Mouse (Mus musculus): ENCODE data around the gene Fjx1.

Gene Fjx1
- long read RNA-seq, experiment 1: 0 reads
- long read RNA-seq, experiment 2, partial matches to known transcripts: 0 of 2 reads
- long read RNA-seq, experiment 2, other reads (novel, unspliced or antisense): 0 of 2 reads

DNA sequence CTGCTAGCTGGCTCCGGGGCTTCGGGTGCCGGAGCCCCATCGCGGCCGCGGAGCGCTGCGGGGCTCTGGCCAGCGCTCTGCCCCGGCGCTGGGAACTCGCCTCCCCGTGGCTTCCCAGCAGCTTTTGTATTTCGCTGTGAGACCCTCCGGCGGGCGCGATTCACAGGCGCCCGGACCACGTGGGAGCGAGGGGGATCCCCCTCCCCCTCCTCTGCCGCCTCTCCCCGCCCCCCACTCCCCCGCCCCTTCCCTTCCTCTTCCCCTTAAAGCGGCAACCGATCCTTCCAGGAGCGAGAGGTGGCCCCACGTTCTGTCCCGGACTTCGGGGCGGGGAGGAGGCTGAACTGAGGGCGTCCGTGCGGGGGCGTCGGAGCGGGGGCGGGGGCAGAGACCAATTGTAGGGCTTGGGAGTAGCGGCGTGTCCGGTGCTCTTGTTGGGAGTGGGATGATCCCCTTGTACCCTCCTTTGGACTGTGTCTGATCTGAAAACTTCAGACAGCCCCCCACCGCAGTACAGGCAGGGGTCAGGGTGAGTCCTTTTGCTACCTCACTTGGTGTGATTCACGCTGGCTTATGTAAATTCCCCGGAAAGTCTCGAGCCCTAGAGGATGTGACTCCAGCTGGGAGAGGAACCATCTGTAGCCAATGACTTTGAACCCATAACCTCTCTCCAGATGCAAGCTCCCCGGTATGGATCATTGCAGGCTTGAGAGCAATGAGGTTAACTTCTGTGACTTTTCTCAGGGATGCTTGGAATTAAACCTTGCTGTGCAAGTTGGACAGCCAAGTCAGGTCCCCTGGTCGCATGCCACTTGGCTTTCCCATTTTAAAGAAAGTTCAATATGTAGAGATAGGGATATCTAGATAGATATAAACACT lies at the start of gene Fjx1:
TSS of gene Fjx1 (minus strand) at position 829 of the 879 bp plus-strand sequence.
- intact Hi-C loops (cut with DNase I): loop anchor here (2.0 kb wide), 2 partner anchors 361 to 547 kb away; no protein-coding TSS in a partner anchor

DNA sequence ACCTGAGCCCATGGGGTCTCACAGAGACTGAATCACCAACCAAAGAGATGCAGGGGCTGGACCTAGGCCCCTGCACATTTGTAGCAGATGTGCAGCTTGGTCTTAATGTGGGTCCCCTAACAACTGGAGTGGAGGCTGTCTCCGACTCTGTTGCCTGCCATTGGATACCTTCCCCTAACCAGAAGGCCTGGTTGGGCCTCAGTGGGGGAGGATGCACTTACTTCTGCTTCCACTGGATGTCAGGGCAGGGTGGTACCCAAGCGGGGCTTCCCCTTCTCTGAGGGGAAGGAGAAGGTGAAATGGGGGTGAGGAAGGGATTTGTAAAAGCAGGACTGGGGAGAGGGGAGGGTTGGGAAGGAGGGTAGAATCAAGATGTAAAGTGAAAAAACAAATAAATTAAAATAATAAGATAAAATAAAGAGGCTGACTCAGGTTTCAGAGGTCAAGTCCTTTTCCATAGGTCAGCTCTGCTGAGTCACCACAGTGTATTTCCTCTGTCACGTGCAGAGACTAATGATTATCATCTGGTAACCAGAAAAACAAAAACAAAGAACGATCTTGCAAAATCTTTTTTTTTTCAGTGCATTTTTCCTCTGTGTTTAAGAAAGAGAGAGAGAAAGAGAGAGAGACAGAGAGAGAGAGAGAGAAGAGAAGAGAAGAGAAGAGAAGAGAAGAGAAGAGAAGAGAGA lies 47.8 kb upstream of the Fjx1 start:
- intact Hi-C loops (cut with DNase I): no loop called here

DNA sequence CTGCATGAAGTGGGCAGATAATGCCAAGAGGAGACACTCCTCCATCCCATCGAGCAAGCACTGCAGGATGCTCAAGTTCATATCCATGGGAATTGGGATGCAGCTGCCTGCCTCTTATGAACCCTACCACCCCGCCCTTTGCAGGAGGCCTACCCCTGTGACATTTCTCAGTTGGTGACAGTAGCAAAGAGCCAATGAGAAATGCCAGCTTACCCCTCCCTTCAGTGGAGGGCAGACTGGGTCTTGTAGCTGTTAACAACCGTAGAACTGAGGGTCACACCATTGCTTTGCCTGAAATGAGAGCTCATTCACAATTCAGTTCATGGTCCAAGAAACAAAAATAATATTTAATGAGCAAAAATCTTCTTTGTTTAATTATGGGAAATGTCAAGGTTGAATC lies 28.4 kb upstream of the Fjx1 start:
- intact Hi-C loops (cut with DNase I): loop anchor here (5.0 kb wide), 1 partner anchor 242 kb away; no protein-coding TSS in a partner anchor

DNA sequence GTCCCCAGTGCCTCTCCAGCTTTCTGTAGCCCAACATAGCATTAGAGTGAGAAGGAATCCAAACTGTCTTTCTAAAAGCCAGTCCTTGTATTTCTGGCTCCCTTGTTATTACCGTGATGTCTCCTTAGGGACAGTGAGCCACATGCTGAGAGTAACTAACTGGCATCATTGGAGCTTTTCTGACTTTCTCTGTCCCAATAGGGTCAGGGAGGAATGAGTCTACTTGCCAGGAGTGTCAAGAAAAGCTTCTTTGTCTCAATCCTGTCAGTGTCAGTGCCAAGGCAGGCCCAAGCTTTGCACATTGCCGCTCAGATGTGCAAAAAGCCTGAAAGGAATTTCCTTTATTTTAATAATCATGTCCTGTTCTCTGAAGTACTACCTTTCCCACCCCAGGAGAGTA lies 23.8 kb upstream of the Fjx1 start:
- intact Hi-C loops (cut with DNase I): no loop called here

DNA sequence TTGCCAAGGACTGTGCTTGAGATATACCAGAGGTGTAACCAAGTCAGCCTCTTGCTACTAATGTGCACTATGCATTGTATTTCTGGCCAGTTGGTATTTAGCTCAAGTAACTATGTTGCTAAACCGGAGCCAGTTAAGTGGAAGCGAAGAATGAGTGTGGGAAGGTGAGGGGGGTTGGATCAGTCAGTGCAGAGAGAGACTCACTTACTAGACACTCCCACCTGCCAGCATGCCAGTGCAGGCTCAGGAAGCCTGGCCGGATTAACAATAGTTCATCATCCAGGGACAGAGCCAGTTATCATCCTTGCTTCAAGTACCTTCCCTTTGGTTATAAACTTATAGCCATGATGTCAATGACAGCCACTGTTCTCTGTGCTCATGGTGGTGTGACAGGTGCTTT lies 16.3 kb upstream of the Fjx1 start:
- intact Hi-C loops (cut with DNase I): no loop called here

DNA sequence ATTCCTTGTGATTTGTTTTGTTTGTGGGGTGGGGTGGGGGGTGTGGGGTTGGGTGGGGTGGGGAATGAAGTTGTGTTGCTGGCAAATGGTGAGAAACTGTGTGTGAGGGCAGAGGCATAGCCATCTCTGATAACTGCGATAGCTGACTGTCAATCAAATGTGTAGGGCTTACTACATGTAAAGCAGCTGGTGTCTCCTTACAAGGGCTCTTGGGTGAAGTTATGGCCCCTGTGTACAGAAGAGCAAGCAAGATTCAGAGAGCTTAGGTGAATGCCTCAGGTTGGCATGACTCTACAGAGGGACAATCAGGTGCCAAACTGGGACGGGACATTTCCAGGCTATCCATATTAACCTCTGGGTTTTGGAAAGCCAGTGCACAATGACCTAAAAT lies 12.0 kb upstream of the Fjx1 start:
- intact Hi-C loops (cut with DNase I): no loop called here

DNA sequence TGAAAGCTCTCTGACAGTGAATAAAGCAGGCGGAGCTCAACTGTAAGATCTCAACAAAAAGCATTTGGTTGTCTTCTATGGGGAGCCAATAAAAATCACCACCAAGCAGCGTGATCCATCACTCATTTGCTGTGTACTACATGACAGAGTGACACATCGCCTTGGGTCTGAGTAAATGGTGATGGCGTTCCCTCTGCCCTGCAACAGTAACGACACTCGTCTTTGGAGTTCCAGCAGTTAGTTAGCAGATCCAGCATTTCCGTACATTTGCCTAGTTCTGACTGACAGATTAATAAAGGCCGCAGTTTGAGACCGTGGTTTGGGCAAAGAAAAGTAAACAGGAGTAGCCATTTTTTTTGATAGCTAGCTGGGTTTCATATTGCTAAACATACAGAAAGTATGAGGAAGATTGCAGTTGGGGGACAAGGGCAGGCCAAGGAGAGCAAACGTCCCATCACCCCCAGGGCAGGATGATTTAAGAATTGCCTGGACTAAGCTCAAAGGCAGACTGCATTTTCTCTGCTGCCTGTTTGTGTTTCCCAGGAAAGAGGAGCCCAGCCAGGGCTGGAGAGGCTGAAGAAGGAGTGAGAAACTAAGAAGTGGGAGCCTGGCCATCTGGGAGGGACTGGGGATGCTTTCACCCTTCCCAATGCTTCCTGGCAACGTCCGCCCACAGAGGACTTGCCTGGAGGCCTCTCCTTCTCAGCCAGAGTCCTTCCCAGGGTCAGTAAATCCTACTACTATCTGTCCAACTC lies 11.5 kb upstream of the Fjx1 start:
- intact Hi-C loops (cut with DNase I): no loop called here

DNA sequence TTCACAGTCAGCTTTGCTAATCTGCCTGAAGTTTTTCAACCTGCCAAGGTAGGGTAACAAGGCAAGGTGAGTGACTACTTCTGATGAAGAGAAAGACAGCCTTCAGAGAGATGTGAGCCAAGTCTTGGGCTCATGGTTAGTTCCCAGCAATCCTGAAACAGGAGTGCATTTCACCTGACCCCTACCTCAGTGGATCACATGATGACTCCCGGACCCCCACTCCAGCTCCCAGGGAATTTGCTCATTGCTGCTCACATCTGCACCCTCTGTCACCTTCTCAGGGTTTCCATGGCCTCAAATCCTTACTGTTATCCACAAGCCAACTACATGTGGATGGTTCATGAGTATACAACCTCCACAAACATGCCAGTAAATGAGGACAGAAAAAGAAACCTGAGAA lies 9.2 kb upstream of the Fjx1 start:
- intact Hi-C loops (cut with DNase I): no loop called here

DNA sequence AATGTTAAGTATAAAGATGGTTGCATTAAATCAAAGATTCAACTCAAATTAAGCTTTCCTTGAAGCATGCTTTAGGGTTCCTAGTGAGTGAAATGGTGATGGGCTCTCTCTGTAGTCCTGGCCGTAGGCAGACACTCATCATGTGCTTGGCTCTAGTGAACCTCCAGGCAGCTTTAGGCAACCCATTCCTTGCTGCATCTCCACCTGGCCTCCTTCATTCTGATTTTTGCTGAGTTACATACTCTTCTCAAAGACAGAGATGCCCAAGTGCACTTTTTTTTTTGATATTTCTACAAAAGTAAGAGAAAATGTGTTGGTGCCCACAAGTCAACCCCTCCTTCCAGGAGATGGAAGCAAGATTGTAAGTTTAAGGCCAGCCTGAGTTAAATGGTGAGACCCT lies 2.8 kb upstream of the Fjx1 start:
- intact Hi-C loops (cut with DNase I): no loop called here

DNA sequence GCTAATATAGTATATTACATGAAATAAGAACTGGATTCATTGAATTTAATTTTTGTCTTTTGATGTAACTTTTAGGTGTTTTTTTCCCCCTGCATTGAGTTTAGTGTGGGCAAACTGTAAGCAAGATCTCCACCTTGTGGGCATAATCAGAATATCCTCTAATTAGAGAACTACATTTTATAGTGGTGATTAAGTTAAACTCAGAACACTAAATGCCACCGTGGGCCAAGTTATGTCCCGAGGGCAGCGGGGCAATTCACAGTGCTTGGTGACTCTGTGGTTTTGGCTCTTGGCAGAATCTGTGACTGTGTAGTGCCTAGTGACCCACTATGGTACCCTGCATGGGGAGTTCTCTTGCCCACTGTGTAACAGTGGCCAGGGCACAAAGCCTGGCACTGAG lies 1.1 kb upstream of the Fjx1 start:
- intact Hi-C loops (cut with DNase I): loop anchor here (2.0 kb wide), 2 partner anchors 363 to 549 kb away; no protein-coding TSS in a partner anchor

DNA sequence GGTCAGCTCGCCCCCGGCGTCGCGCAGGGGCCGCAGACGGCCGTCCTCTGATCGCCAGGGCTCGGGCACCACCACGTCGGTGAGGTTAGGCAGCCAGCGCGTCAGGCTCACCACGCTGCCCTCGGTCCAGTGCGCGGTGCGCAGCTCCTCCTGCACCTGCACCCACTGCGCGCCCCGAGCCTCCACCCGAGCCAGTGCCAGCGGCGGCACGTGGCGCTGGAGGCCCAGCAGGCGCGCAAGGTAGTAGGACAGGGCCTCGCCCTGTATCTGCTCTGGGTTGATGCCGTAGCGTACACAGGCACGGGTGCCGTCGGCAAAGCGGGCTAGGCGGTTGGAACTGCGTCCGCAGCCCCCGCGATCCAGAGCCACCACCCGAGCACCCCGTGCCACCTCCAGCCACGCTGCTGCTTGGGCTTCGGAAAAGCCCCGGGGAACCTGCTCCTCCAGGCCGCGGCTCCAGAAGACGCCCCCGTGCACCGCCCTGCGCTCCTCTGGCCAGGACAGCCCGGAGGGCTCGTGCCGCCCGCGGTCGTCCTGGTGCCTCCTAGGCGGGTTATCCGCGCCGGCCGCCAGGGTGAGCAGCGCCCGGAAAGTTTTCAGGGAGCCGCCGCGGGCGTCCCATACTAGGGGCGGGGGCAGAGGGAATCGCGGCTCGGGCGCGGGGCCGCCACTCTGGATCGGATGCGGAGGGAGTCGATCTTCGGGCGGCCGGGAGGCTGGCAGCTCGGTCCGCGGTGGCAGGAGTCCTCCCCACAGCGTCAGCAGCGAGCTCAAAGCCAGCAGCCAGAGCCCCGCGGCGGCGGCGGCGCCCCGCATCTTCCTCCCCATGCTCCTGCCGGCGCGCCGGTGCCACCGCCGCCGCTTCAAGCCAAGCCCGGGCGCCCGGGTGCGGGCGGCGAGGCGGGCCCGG lies 1.3 kb downstream of the Fjx1 start:
- intact Hi-C loops (cut with DNase I): no loop called here

DNA sequence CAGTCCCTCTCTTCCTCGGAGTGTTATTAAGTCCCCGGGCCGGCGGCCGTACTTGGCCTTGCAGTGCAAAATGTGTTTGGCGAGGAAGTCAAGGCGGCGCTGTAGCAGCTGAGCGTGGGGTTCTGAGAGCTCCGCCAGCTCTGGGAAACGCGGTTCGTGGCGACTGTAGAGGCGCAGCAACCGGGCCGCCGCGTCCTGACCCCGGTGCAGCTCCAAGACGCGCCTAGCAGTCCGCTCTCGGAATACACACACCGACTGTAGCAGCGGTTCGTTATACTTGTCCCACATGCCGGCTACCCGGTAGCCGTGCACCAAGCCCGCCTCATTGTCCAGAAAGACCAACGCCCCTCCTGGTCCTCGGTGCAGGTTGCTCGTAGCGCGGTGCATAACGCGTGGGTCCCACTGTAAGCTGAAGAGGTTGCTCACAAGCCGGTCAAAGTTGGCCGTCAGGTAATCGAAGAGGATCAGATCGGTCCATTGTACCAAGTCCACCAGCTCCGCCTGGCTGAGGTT lies 2.0 kb downstream of the Fjx1 start:
- intact Hi-C loops (cut with DNase I): no loop called here

DNA sequence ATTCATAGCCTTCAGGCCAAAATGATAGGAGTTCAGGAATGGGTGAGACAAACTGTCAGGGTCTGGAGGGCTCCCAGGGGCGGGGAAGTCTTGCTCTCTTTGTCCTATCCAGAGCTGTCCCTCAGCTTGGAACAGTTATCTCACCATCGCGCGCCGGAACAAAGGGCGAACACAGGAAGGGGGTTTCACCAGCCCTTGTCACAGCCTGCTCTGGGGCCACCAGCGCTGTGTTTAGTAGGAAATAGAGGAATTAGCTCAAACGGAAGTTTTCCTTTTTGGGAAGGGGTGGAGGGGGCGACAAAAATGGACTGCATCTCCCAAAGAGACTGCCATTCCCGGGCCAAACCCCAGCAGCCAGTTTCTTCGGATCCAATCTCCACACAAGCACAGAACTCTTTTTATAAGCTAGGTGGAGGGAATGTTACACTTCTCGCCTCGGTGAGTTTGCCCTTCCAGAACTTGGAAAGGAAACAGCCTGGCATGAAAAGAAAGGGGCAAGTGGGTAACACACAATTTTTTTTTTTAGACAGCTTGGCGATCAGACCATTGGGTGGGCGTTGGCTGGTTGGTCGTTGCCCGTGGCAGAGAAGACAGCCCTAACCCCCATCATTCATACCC lies 2.6 kb downstream of the Fjx1 start:
- intact Hi-C loops (cut with DNase I): no loop called here

DNA sequence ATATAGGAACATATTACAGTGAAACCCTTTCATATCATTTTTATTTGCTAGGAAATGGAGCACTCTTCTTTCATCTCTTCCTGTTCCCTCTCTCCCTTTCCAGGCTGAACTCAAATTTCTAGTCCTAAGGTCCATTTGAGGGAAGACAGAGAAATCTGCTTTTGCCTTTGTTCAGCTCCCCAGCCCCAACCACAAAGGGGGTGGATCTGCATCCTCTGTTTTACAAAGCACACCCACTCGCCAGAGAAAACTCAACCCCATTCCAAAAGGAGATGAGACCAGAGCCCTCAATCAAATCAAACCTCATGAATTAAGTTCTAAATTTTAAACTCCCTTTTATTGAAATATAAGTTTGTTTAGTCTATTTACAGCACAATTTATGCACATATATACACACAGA lies 3.2 kb downstream of the Fjx1 start:
- intact Hi-C loops (cut with DNase I): no loop called here

DNA sequence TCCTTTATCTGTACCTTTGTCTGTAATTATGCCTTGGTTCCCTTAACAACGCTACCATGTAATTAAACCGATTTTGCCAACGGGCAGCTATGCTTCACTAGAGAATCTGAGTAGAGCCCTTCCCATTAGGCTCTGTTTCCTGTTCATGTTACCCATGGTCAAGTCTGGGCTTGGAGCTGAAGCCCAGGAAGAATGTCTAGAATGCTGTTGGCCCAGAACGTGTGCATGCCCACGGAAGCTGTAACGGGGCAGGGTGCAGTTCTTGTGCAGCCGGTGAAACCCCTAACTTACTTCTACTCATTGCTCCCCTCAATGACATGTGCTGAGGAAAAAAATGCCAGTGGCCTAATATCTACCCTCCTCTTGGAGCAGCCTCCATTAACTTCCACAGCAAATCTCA lies 4.5 kb downstream of the Fjx1 start:
- intact Hi-C loops (cut with DNase I): no loop called here

DNA sequence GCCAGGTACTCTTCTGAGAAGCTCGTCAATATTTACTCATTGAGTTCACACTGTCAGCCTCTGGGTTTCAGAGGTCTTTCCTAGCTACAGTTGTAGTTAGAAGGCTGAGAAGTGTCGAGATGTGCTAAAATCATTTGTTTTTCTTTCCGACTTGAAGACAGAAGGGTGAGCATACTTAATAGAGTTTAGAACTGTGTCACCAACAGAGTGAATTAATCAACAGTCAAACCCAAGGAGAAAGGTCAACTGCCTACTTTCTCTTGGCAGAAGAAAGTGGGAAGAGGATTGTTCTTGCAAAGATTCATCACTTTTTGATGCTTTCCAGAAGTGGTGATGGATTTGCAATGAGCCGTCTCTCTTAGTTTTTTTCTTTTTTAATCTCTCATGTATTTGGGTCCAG lies 5.4 kb downstream of the Fjx1 start:
- intact Hi-C loops (cut with DNase I): no loop called here

DNA sequence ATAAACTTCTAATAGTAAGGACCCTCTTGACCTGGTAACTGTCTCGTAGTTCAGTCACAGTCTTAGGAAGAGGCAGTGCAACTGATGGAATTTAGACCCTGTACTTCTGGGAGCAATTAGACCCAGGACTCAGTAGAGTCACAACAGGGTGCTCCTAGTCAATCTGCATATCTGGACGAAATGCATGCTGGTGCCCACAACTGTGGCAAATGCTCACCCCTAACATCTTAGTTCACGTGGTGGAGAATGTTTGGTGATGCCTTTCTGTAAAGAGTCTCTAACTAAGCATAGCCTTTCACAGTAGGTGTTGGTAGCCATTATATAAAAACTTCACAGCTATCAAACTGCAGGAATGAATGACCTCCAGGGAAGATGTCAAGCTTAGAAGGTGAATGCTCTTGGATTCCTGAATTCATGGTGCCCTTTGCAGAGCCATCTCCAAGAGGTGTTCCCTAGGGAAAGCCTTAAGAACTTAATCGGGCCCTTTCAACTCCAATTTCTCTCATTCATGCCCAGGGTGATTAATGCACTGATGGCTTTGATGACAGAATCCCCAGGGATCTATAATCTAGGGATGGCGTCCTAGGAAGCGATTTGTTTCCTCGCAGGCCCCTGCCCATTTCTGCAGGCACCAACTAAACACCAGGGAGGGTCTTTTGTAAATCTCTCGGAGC lies 14.8 kb downstream of the Fjx1 start:
- intact Hi-C loops (cut with DNase I): loop anchor here (1.0 kb wide), 1 partner anchor 8 kb away; no protein-coding TSS in a partner anchor

DNA sequence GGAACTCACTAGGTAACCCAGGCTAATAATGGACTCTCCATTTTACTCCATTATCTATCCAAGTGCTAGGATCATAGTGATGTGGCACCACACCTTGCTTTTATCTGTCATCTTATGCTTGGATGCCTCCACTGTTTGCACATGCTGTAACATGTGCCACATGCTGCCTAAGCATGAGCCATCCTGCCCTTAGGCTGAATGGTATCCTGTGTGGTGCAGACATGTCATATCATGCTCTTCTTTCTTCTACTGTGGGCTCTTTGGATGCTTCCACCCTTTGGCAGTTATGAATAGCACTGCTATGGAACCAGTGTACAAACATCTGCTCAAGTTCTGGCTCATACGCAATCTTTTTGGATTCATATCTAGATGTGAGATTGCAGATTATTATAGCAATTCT lies 18.4 kb downstream of the Fjx1 start:
- intact Hi-C loops (cut with DNase I): no loop called here

DNA sequence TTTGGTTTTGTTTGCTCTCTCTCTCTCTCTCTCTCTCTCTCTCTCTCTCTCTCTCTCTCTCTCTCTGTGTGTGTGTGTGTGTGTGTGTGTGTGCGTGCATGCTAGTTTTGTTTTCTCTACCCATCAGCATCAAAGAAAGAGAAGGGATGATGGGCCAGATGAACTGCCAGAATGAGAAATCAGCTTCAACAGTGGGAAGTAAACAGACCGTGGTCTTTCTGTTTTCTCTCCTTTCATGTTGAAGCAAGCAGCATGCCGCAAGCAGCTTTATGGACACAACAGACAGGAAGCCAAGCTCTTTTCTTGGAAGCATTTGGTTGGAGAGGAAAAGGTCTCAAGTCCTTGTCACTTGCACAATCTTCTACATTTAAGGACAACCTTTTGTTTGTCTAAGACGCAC lies 21.2 kb downstream of the Fjx1 start:
- intact Hi-C loops (cut with DNase I): no loop called here
